Mouse (Mus musculus) bone marrow, adult 2 months (tissue): ENCODE results near the gene 1110051M20Rik.

ENCODE experiments used
- CTCF ChIP-seq: fragments of 200-500 bp; IDR thresholded peaks from 2 replicates; pipeline ENCODE4 v1.5.1; 2011; ENCODE audit warnings: low read length, control low read depth; ENCODE audit not compliant: control insufficient read depth, insufficient read depth
- POLR2A ChIP-seq: fragments of 200-500 bp; IDR thresholded peaks from 2 replicates; pipeline ENCODE4 v1.6.1; 2011; ENCODE audit warnings: low read depth, mild to moderate bottlenecking, control low read depth, low read length, borderline replicate concordance; ENCODE audit not compliant: control insufficient read depth

- TF ChIP-seq CTCF (no peak), POLR2A (no peak)
These were observed 176.5 kb downstream of the 1110051M20Rik start for GRCm38 (mm10) chr2:91268042-91268441.
